In genomic region chr4:114902641-114903421, GRCm38 (mm10) we compare ENCODE assay signal across 11 mouse cellular contexts. TPM values are rescaled to one million over a fixed set of nuclear protein-coding genes. Genes with fewer than 3 reads are reported as not detected.
A peak's percentile ranks its signal among the peaks of the same experiment; 100 is the strongest.
DNase-seq lines count a peak whose midpoint lies in the region; ATAC-seq lines count a peak whose summit lies in the region.
"Had no signal": no experiment of that assay in that cellular context is flagged by ENCODE, and none has a peak within 500 bp of the region (broad histone marks: within the 10 kb centered on the region; RNA-seq: fewer than 3 reads in every experiment).

No protein-coding gene starts in this region.

- peak; percentile 73 for DNase-seq in hindbrain, embryonic 11.5 days (ENCODE audit: low spot score)
- DNase-seq in retina, postnatal 1 day, result peak; percentile 62
- no peak for DNase-seq in retina, embryonic 14.5 days (ENCODE audit: low spot score)
- DNase-seq in intestine, embryonic 14.5 days (ENCODE audit: low spot score), result peak; percentile 74
- peak; percentile 23 for DNase-seq in splenic B cell, adult 2 months (ENCODE audit: low read depth, low spot score)
- DNase-seq in layer of hippocampus, adult 11-12 months (ENCODE audit: low spot score), result no peak
- DNase-seq: thymus, postnatal 14 days had no signal

- peak; percentile 28 for ATAC-seq in hindbrain, embryonic 11.5 days (ENCODE audit: low FRiP score)
- ATAC-seq in hindbrain, embryonic 16.5 days, result no peak
- ATAC-seq in intestine, embryonic 14.5 days (replicated peaks; ENCODE audit: low FRiP score, low TSS enrichment, low read depth), result no peak
- no peak for ATAC-seq in erythroblast, adult 5-6 weeks (replicated peaks; ENCODE audit: low FRiP score, poor library complexity, severe bottlenecking)

- peak overlapping the region; percentile 14 for H3K4me3 ChIP-seq in hindbrain, embryonic 11.5 days (ENCODE audit: low read depth, low read length)
- no peak overlapping the region for H3K4me3 ChIP-seq in hindbrain, embryonic 16.5 days (ENCODE audit: low read length)
- H3K4me3 ChIP-seq in intestine, embryonic 14.5 days (ENCODE audit: low read depth, low read length), result peak overlapping the region; percentile 6; the same call in 1 of the 2 replicates

- no peaks in the 10 kb centered on the region; the same call in none of the 2 replicates for H3K4me1 ChIP-seq in hindbrain, embryonic 11.5 days (replicated peaks; ENCODE audit: control insufficient read depth, insufficient read depth, low read length)
- peaks cover 3% of the 10 kb centered on the region; the same call in 1 of the 2 replicates for H3K4me1 ChIP-seq in hindbrain, embryonic 16.5 days (ENCODE audit: control insufficient read depth, insufficient read depth, low read depth, low read length)
- H3K4me1 ChIP-seq in intestine, embryonic 14.5 days (replicated peaks; ENCODE audit: control insufficient read depth, insufficient read depth, low read length), result no peaks in the 10 kb centered on the region

- under 1% methylated on average over 39 of the region's 39 CpGs for WGBS in hindbrain, embryonic 11.5 days
- 1% methylated on average over 39 of the region's 39 CpGs for WGBS in hindbrain, embryonic 16.5 days
- 1% methylated on average over 39 of the region's 39 CpGs for WGBS in intestine, embryonic 14.5 days

- H3K27me3 ChIP-seq in hindbrain, embryonic 11.5 days (ENCODE audit: control insufficient read depth, insufficient read depth, low read length), result peaks cover 94% of the 10 kb centered on the region
- peaks cover 59% of the 10 kb centered on the region for H3K27me3 ChIP-seq in hindbrain, embryonic 16.5 days (replicated peaks; ENCODE audit: control insufficient read depth, insufficient read depth, low read length)
- peaks cover 100% of the 10 kb centered on the region for H3K27me3 ChIP-seq in intestine, embryonic 14.5 days (replicated peaks; ENCODE audit: control insufficient read depth, insufficient read depth, low read length)
- H3K27me3 ChIP-seq in splenic B cell, adult 2 months (ENCODE audit: control insufficient read depth, insufficient read depth, low read length, poor library complexity, severe bottlenecking), result peaks cover 10% of the 10 kb centered on the region; the same call in 1 of the 2 replicates

- H3K36me3 ChIP-seq in hindbrain, embryonic 11.5 days (ENCODE audit: control insufficient read depth, insufficient read depth, low read length), result no peaks in the 10 kb centered on the region
- H3K36me3 ChIP-seq in hindbrain, embryonic 16.5 days (ENCODE audit: control insufficient read depth, insufficient read depth, low read length), result no peaks in the 10 kb centered on the region
- H3K36me3 ChIP-seq in intestine, embryonic 14.5 days (ENCODE audit: control insufficient read depth, insufficient read depth, low read length), result no peaks in the 10 kb centered on the region
- H3K36me3 ChIP-seq in splenic B cell, adult 2 months (ENCODE audit: control insufficient read depth, insufficient read depth, low read length, poor library complexity, severe bottlenecking), result no peaks in the 10 kb centered on the region

- no peaks in the 10 kb centered on the region for H3K9me3 ChIP-seq in hindbrain, embryonic 11.5 days (ENCODE audit: control insufficient read depth, low read length)
- H3K9me3 ChIP-seq in hindbrain, embryonic 16.5 days (ENCODE audit: control insufficient read depth, low read length), result no peaks in the 10 kb centered on the region
- no peaks in the 10 kb centered on the region for H3K9me3 ChIP-seq in intestine, embryonic 14.5 days (ENCODE audit: control insufficient read depth, low read length)

- H3K9ac ChIP-seq in hindbrain, embryonic 11.5 days (ENCODE audit: low read depth, low read length), result no peak overlapping the region
- H3K9ac ChIP-seq in hindbrain, embryonic 16.5 days (ENCODE audit: low read depth, low read length), result no peak overlapping the region
- no peak overlapping the region for H3K9ac ChIP-seq in intestine, embryonic 14.5 days (ENCODE audit: low read length)

- peak overlapping the region; percentile 17; the same call in 1 of the 2 replicates for H3K4me2 ChIP-seq in hindbrain, embryonic 11.5 days (replicated peaks; ENCODE audit: low read depth, low read length)
- no peak overlapping the region for H3K4me2 ChIP-seq in hindbrain, embryonic 16.5 days (ENCODE audit: low read length)
- H3K4me2 ChIP-seq in intestine, embryonic 14.5 days (ENCODE audit: low read length), result no peak overlapping the region

- H3K27ac ChIP-seq in hindbrain, embryonic 11.5 days (ENCODE audit: low read depth, low read length), result no peak overlapping the region
- H3K27ac ChIP-seq in hindbrain, embryonic 16.5 days (ENCODE audit: low read depth, low read length), result no peak overlapping the region
- no peak overlapping the region for H3K27ac ChIP-seq in intestine, embryonic 14.5 days (ENCODE audit: low read depth)

RNA-seq across cellular contexts. Expression of gene Foxd2, which starts 5.8 kb away (rescaled TPM):
- polyA plus RNA-seq in hindbrain, embryonic 11.5 days (2014; fragmentation: Nextera tagmentation; extraction: Ambion mirVana), result 0.74 and 0.93 TPM in 2 replicates
- polyA plus RNA-seq in hindbrain, embryonic 16.5 days (2015; fragmentation: Nextera tagmentation; extraction: Ambion mirVana), result 0.05 and 0.07 TPM in 2 replicates
- polyA plus RNA-seq in intestine, embryonic 14.5 days (2014; fragmentation: Nextera tagmentation; extraction: Ambion mirVana), result 0.14 and 0.28 TPM in 2 replicates
- not detected in 2 replicates for total RNA-seq in erythroblast, adult 5-6 weeks (2015; ENCODE audit: low replicate concordance)
- 0.28 TPM in 1 of 2 replicates, not detected in the other for total RNA-seq in erythroblast, adult 5-6 weeks (2017; ENCODE audit: low replicate concordance)

RNA-seq across cellular contexts. Expression of gene Foxe3, which starts 23.0 kb away (rescaled TPM):
- not detected in 2 replicates for polyA plus RNA-seq in hindbrain, embryonic 11.5 days (2014; fragmentation: Nextera tagmentation; extraction: Ambion mirVana)
- not detected in 2 replicates for polyA plus RNA-seq in hindbrain, embryonic 16.5 days (2015; fragmentation: Nextera tagmentation; extraction: Ambion mirVana)
- not detected in 2 replicates for polyA plus RNA-seq in intestine, embryonic 14.5 days (2014; fragmentation: Nextera tagmentation; extraction: Ambion mirVana)
- not detected in 2 replicates for total RNA-seq in erythroblast, adult 5-6 weeks (2015; ENCODE audit: low replicate concordance)
- total RNA-seq in erythroblast, adult 5-6 weeks (2017; ENCODE audit: low replicate concordance), result not detected in 2 replicates
- total RNA-seq: heart, adult 8-10 months had no signal
- polyA plus RNA-seq: activated CD4-positive, CD25-positive, alpha-beta regulatory T cell, adult 4 months had no signal

Comparison
In these comparisons a context has a peak if more than half of its experiments do, and no peak if none do; other contexts are left out.
1. DNase-seq: peak in hindbrain, embryonic 11.5 days (single experiment), retina, postnatal 1 day (single experiment), intestine, embryonic 14.5 days (single experiment) and splenic B cell, adult 2 months (single experiment); none in retina, embryonic 14.5 days (single experiment) and layer of hippocampus, adult 11-12 months (single experiment).